In the genomic region with DNA sequence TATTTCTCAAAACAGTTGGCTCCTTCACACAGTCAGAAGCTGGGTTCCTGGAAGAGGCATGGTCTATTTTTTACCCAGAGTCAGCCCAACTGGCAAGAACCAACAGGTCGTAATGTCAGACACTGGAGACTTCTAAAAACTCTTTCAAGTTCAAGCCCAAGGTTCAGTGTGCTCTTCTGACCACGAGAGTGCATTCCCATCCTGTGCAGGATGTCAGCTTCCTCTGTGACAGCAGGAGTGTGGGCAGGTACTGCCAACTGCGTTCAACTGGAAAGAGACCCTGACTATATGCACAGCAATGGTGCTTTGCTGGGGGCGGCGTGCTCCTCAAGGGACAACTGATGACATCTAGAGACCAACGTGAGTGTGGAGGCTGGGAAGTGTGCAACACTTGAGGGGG, we compare ENCODE assay signal across 25 mouse cellular contexts.
A peak's percentile ranks its signal among the peaks of the same experiment; 100 is the strongest.
DNase-seq lines count a peak whose midpoint lies in the region; ATAC-seq and TF ChIP-seq lines count a peak whose summit lies in the region.
"Had no signal": no experiment of that assay in that cellular context is flagged by ENCODE, and none has a peak within 500 bp of the region (broad histone marks: within the 10 kb centered on the region; RNA-seq: fewer than 3 reads in every experiment).

No protein-coding gene starts in this region.

- H3K9ac ChIP-seq in hindbrain, postnatal 0 days (replicated peaks; ENCODE audit: low read length): no peak overlapping the region
- H3K9ac ChIP-seq in hindbrain, embryonic 12.5 days: no peak overlapping the region
- no peak overlapping the region for H3K9ac ChIP-seq in lung, postnatal 0 days (replicated peaks; ENCODE audit: low read depth)
- H3K9ac ChIP-seq: forebrain, embryonic 13.5 days; heart, embryonic 13.5 days; hindbrain, embryonic 14.5 days; limb, embryonic 12.5 days; liver, postnatal 0 days; midbrain, embryonic 13.5 days; neural tube, embryonic 12.5 days had no signal

- TF ChIP-seq EP300 in lung, postnatal 0 days (IDR thresholded peaks at IDR 0.05): no peak

- ATAC-seq in hindbrain, postnatal 0 days: no peak
- no peak for ATAC-seq in hindbrain, embryonic 12.5 days (ENCODE audit: low FRiP score)
- ATAC-seq in lung, postnatal 0 days: no peak
- ATAC-seq: forebrain, embryonic 13.5 days; liver, postnatal 0 days; midbrain, embryonic 13.5 days had no signal

- H3K4me2 ChIP-seq in hindbrain, postnatal 0 days (ENCODE audit: low read depth, low read length): no peak overlapping the region
- no peak overlapping the region for H3K4me2 ChIP-seq in hindbrain, embryonic 12.5 days (replicated peaks)
- H3K4me2 ChIP-seq in lung, postnatal 0 days (replicated peaks; ENCODE audit: low read depth, low read length): no peak overlapping the region
- H3K4me2 ChIP-seq: forebrain, embryonic 13.5 days; heart, embryonic 13.5 days; hindbrain, embryonic 14.5 days; limb, embryonic 12.5 days; liver, embryonic 11.5 days; midbrain, embryonic 13.5 days; neural tube, embryonic 12.5 days had no signal

- TF ChIP-seq CTCF in hindbrain, postnatal 0 days (IDR thresholded peaks at IDR 0.05; ENCODE audit: low read depth): no peak
- TF ChIP-seq CTCF in lung, postnatal 0 days (IDR thresholded peaks at IDR 0.05): no peak

- no peak overlapping the region for H3K4me3 ChIP-seq in hindbrain, postnatal 0 days (ENCODE audit: low read length)
- H3K4me3 ChIP-seq in hindbrain, embryonic 12.5 days: no peak overlapping the region
- no peak overlapping the region for H3K4me3 ChIP-seq in lung, postnatal 0 days (ENCODE audit: low read depth, low read length)
- H3K4me3 ChIP-seq: forebrain, embryonic 13.5 days; heart, adult 2 months; heart, embryonic 13.5 days; limb, embryonic 12.5 days; megakaryocyte, embryonic 14.5 days; midbrain, embryonic 13.5 days; neural tube, embryonic 12.5 days had no signal

- H3K36me3 ChIP-seq in hindbrain, postnatal 0 days (ENCODE audit: insufficient read depth, low read length): no peaks in the 10 kb centered on the region
- H3K36me3 ChIP-seq in hindbrain, embryonic 12.5 days: no peaks in the 10 kb centered on the region
- no peaks in the 10 kb centered on the region for H3K36me3 ChIP-seq in lung, postnatal 0 days (ENCODE audit: insufficient read depth, low read length)
- H3K36me3 ChIP-seq: heart, embryonic 13.5 days; limb, embryonic 12.5 days; midbrain, embryonic 13.5 days; neural tube, embryonic 12.5 days had no signal

- peak overlapping the region; percentile 1; the same call in 1 of the 2 replicates for H3K27ac ChIP-seq in hindbrain, postnatal 0 days
- H3K27ac ChIP-seq in hindbrain, embryonic 12.5 days: no peak overlapping the region
- H3K27ac ChIP-seq in lung, postnatal 0 days (ENCODE audit: low read length): no peak overlapping the region
- H3K27ac ChIP-seq: forebrain, embryonic 13.5 days; heart, embryonic 13.5 days; hindbrain, embryonic 14.5 days; kidney, postnatal 0 days; limb, embryonic 12.5 days; midbrain, embryonic 13.5 days; neural tube, embryonic 12.5 days had no signal

- no peaks in the 10 kb centered on the region for H3K4me1 ChIP-seq in hindbrain, postnatal 0 days (ENCODE audit: insufficient read depth, low read length)
- H3K4me1 ChIP-seq in hindbrain, embryonic 12.5 days: no peaks in the 10 kb centered on the region
- H3K4me1 ChIP-seq in lung, postnatal 0 days (ENCODE audit: insufficient read depth, low read depth, low read length): no peaks in the 10 kb centered on the region
- H3K4me1 ChIP-seq: forebrain, embryonic 13.5 days; heart, embryonic 13.5 days; limb, embryonic 12.5 days; megakaryocyte, embryonic 14.5 days; midbrain, embryonic 13.5 days; neural tube, embryonic 12.5 days had no signal

- peak; percentile 48 for DNase-seq in gastrocnemius, adult 18-20 months (ENCODE audit: low spot score)
- no peak for DNase-seq in gastrocnemius, postnatal 10 days
- no peak for DNase-seq in hindbrain, postnatal 0 days (ENCODE audit: low spot score)
- DNase-seq in lung, postnatal 0 days (ENCODE audit: low spot score): peak; percentile 4
- DNase-seq in lung, postnatal 4 days: no peak
- DNase-seq in brain, adult 2 months (ENCODE audit: low read depth, low spot score): peak; percentile 50
- no peak for DNase-seq in cerebellum, postnatal 10 days
- DNase-seq: adrenal gland, postnatal 10 days; cerebellum, postnatal 36 days; embryo, embryonic 11 days; kidney, adult 2 months; liver, postnatal 0 days; lung, postnatal 10 days; spleen, adult 18-20 months had no signal

- 77% methylated on average over 6 of the region's 6 CpGs for WGBS in hindbrain, postnatal 0 days
- 78% methylated on average over 6 of the region's 6 CpGs for WGBS in hindbrain, embryonic 12.5 days
- 60% methylated on average over 6 of the region's 6 CpGs for whole genome bisulfite sequencing in lung, postnatal 0 days

- H3K27me3 ChIP-seq in hindbrain, postnatal 0 days (ENCODE audit: insufficient read depth, low read length): no peaks in the 10 kb centered on the region
- H3K27me3 ChIP-seq in hindbrain, embryonic 12.5 days: no peaks in the 10 kb centered on the region
- H3K27me3 ChIP-seq in lung, postnatal 0 days (replicated peaks; ENCODE audit: insufficient read depth, low read length): no peaks in the 10 kb centered on the region
- H3K27me3 ChIP-seq: forebrain, embryonic 13.5 days; limb, embryonic 12.5 days; midbrain, embryonic 13.5 days; neural tube, embryonic 12.5 days had no signal

- H3K9me3 ChIP-seq in hindbrain, postnatal 0 days (ENCODE audit: low read length): no peaks in the 10 kb centered on the region
- no peaks in the 10 kb centered on the region for H3K9me3 ChIP-seq in hindbrain, embryonic 12.5 days (replicated peaks)
- no peaks in the 10 kb centered on the region for H3K9me3 ChIP-seq in lung, postnatal 0 days (ENCODE audit: low read length)
- H3K9me3 ChIP-seq: forebrain, embryonic 13.5 days; heart, embryonic 13.5 days; limb, embryonic 12.5 days; megakaryocyte, embryonic 14.5 days; midbrain, embryonic 13.5 days; neural tube, embryonic 12.5 days had no signal

Comparison
In these comparisons a context has a peak if more than half of its experiments do, and no peak if none do; other contexts are left out.
1. DNase-seq: peak in gastrocnemius, adult 18-20 months (single experiment), lung, postnatal 0 days (single experiment) and brain, adult 2 months (single experiment); none in gastrocnemius, postnatal 10 days (single experiment), hindbrain, postnatal 0 days (single experiment), lung, postnatal 4 days (0 of 2) and cerebellum, postnatal 10 days (0 of 2).